Mouse (Mus musculus): ENCODE data around the gene F11r. TPM values are rescaled to one million over a fixed set of nuclear protein-coding genes. Genes with fewer than 3 reads are reported as not detected.

F11r gene
- 42.9 and 45.1 TPM in 2 replicates for polyA plus RNA-seq (2012; ENCODE audit: insufficient read depth, insufficient read length, missing spikeins)

DNA sequence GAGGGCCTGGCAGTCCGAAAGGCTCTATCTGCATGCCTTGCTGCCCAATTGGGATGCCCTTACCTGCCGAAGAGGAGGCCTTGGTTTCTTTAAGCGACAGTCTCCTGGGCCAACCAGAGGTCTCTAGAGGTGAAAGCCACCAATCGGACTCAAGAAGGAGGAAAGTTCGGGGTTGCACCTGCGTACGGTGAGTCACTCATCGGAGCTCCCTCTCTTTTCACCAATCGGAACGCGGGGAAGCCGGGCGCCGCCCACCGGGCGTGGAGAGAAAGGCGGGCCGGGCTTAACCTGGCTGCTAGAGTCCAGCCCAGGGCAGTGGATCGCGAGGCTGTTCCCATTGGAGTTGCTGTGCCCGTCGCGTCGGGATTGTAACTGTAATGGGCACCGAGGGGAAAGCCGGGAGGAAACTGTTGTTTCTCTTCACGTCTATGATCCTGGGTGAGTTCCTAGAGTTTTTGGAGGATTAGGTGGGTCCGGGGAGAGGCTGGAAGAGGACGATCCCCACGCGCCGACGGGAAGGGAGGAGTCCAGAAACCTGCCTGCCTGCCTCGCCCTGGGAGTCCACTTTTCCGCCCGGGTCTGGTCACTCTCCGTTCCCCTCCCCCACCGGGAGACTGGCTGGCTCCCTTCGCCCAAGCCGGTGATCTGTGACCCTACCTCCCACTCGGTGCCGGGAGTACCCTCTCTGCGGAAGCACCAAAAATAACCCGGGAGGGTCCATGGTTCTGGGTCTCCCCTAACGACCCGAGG, at the start of gene F11r:
Gene F11r, plus strand, starts transcription at position 272 of the 750 bp plus-strand sequence.
- peaks cover 9% of the 10 kb centered on the region for H3K4me1 ChIP-seq (ENCODE audit: control insufficient read depth, insufficient read depth, insufficient read length, low read length)
- H3K4me3 ChIP-seq (ENCODE audit: insufficient read depth, low read depth, low read length) = peak within 1 kb of the TSS; percentile 91
- peak within 1 kb of the TSS; percentile 99 for H3K27ac ChIP-seq (replicated peaks; ENCODE audit: low read depth, low read length)

GRCm38 (mm10) chr1:171388376-171389102, 48.8 kb upstream of the F11r start, which contains the start of gene Arhgap30:
TSS of gene Arhgap30 (plus strand) at chr1:171388954.
- Histone ChIP-seq H3K4me3 (ENCODE audit: insufficient read depth, low read depth, low read length) (peak within 1 kb of the TSS; percentile 62), H3K27ac (replicated peaks; ENCODE audit: low read depth, low read length) (peak within 1 kb of the TSS; percentile 94), H3K4me1 (ENCODE audit: control insufficient read depth, insufficient read depth, insufficient read length, low read length) (no peaks in the 10 kb centered on the region)

DNA sequence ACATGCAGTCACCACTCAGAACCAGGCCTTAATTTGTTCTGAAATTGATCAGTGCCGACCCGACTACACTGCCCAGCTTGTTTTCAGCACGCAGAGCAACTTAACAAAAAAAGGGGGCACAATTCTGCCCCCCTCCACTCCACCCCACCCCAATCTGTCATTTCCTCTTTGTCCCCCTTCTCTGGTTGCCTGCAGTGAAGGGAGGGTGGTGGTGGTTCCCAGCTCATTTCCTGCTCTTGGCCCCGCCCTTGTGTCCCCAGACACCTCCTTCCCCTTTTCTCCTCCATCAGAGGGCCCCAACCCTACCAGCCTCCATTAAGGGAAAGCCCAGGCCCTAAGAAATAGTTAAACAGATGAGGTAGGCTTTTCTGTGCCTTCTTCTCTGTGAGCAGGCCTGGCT, 47.2 kb upstream of the F11r start:
- Histone ChIP-seq H3K4me3 (ENCODE audit: insufficient read depth, low read depth, low read length) (peak overlapping the region; percentile 62), H3K27ac (replicated peaks; ENCODE audit: low read depth, low read length) (peak overlapping the region; percentile 94)

DNA sequence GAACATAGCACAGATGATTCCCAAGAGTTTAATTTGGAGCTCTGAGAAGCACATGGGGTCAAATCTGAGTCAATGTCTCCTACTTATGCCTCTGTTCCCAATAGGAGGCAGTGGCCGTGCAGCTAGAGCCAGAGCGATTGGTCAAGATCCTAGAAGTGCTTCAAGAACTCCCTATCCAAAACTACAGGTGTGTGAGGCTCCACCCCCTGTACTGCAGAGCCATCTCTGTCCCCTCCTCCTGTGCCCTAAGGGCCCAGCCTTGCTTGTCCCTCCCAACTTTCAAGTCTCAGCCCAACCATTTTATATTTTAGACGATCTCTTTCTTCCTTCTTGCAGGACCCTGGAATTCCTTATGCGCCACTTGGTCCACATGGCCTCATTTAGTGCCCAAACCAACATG, 35.5 kb upstream of the F11r start:
- H3K27ac ChIP-seq (replicated peaks; ENCODE audit: low read depth, low read length) = no peak overlapping the region
- H3K4me3 ChIP-seq (ENCODE audit: insufficient read depth, low read depth, low read length) = no peak overlapping the region
- H3K4me1 ChIP-seq (ENCODE audit: control insufficient read depth, insufficient read depth, insufficient read length, low read length) = no peaks in the 10 kb centered on the region

More for the DNA sequence above, 47.2 kb upstream of the F11r start:
- H3K4me1 ChIP-seq (ENCODE audit: control insufficient read depth, insufficient read depth, insufficient read length, low read length) = no peaks in the 10 kb centered on the region

GRCm38 (mm10) chr1:171402991-171403390, 34.3 kb upstream of the F11r start:
- Histone ChIP-seq H3K4me1 (ENCODE audit: control insufficient read depth, insufficient read depth, insufficient read length, low read length) (no peaks in the 10 kb centered on the region), H3K4me3 (ENCODE audit: insufficient read depth, low read depth, low read length) (no peak overlapping the region), H3K27ac (replicated peaks; ENCODE audit: low read depth, low read length) (no peak overlapping the region)

DNA sequence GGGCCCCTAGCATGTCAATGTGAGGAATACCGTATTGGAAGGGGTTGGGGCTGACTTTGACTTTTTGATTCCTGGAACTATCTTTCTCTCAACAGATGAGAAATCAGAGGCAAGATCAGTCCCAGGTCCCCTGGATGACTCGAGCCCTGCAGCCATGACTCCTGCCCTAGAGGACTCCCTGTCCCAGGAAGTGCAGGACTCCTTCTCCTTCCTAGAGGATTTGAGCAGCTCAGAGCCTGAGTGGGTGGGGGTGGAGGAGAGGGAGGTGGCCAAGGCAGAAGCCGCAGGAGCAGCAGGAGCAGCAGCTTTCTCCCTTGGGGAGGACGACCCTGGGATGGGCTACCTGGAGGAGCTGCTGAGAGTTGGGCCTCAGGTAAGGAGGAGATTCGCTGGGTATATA, 30.1 kb upstream of the F11r start:
- no peaks in the 10 kb centered on the region for H3K4me1 ChIP-seq (ENCODE audit: control insufficient read depth, insufficient read depth, insufficient read length, low read length)
- H3K4me3 ChIP-seq (ENCODE audit: insufficient read depth, low read depth, low read length) = no peak overlapping the region
- H3K27ac ChIP-seq (replicated peaks; ENCODE audit: low read depth, low read length) = no peak overlapping the region

- peaks cover 7% of the 10 kb centered on the region; the same call in 1 of the 2 replicates for H3K4me1 ChIP-seq (ENCODE audit: control insufficient read depth, insufficient read depth, insufficient read length, low read length)
- no peak overlapping the region for H3K27ac ChIP-seq (replicated peaks; ENCODE audit: low read depth, low read length)
- H3K4me3 ChIP-seq (ENCODE audit: insufficient read depth, low read depth, low read length) = no peak overlapping the region
Measured at GRCm38 (mm10) chr1:171410231-171410630, 27.1 kb upstream of the F11r start.

DNA sequence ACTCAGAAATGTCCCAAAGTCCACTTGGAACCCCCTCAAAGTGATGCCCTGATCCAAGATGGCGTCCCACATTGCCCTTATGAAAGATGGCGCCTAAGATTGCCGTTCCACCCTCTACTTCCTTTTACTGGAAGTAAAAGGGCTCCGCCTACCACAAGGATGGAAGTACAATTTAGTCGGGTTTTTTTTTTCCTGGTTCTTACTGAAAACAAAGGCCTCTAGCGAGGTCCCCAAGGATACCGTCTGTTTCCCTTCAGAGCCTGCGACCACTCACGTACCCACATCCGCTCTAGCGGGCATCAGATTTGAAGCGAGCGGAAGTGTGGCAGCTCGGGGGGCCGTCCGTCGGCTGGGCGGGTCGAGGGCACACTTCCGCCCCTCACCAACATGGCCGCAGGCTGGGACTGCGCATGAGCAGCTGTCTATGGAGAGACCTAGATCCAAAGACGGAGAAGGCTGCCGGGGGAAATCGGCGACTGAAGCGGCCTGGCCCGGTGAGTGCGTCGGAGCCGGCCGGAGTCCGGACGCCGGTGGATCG, 26.3 kb upstream of the F11r start, which contains the start of gene Usf1:
Gene Usf1, plus strand, starts transcription at position 367 of the 538 bp plus-strand sequence.
- H3K27ac ChIP-seq (replicated peaks; ENCODE audit: low read depth, low read length) = peak within 1 kb of the TSS; percentile 98
- H3K4me3 ChIP-seq (ENCODE audit: insufficient read depth, low read depth, low read length) = peak within 1 kb of the TSS; percentile 88
- H3K4me1 ChIP-seq (ENCODE audit: control insufficient read depth, insufficient read depth, insufficient read length, low read length) = peaks cover 7% of the 10 kb centered on the region; the same call in 1 of the 2 replicates

- Histone ChIP-seq H3K4me3 (ENCODE audit: insufficient read depth, low read depth, low read length) (peak overlapping the region; percentile 88), H3K27ac (replicated peaks; ENCODE audit: low read depth, low read length) (peak overlapping the region; percentile 76), H3K4me1 (ENCODE audit: control insufficient read depth, insufficient read depth, insufficient read length, low read length) (peaks cover 7% of the 10 kb centered on the region; the same call in 1 of the 2 replicates)
Measured at GRCm38 (mm10) chr1:171411492-171411941, 25.8 kb upstream of the F11r start.

GRCm38 (mm10) chr1:171412001-171412441, 25.3 kb upstream of the F11r start:
- H3K4me3 ChIP-seq (ENCODE audit: insufficient read depth, low read depth, low read length) = peak overlapping the region; percentile 88
- H3K4me1 ChIP-seq (ENCODE audit: control insufficient read depth, insufficient read depth, insufficient read length, low read length) = peaks cover 7% of the 10 kb centered on the region; the same call in 1 of the 2 replicates
- peak overlapping the region; percentile 76 for H3K27ac ChIP-seq (replicated peaks; ENCODE audit: low read depth, low read length)

DNA sequence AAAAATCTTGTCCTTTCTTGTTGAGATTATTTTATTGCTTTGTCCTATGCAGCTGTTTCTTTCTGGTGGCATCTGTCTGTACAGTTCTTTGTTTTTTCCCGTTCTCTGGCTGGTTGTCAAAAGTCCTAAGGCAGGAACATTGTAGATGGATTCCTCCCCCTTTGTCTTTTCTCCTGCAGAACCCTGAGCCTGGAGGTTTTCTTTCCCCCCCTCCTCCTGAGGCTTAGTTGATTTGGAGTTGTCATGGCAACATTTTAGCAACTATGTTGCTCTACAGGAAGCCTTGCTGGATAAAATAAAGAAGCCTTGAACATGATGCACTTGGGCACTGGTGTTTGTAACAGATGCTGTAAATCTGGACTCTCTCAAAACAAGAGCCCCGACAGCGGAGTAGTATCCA, 24.9 kb upstream of the F11r start:
- Histone ChIP-seq H3K4me1 (ENCODE audit: control insufficient read depth, insufficient read depth, insufficient read length, low read length) (peaks cover 7% of the 10 kb centered on the region; the same call in 1 of the 2 replicates), H3K27ac (replicated peaks; ENCODE audit: low read depth, low read length) (peak overlapping the region; percentile 28; the same call in 1 of the 2 replicates), H3K4me3 (ENCODE audit: insufficient read depth, low read depth, low read length) (peak overlapping the region; percentile 88)

DNA sequence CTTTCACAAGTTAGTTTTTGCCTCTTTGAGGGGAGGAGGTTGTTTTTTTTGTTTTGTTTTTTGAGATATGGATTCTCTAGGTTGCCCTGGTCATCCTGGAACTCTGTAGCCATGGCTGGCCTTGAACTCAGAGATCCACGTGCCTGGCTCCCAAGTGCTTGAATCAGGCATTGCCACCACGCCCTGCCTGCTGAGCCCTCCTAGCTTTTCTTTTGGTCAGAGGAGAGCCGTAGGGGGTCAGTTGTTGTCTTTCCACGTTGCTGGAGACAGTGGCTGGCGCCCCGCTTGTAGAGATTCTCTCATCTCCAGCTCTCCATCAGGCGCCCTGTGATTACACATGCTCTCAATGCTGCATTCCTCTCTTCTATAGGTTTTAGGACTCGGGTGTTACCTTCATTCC, 23.7 kb upstream of the F11r start:
- no peak overlapping the region for H3K4me3 ChIP-seq (ENCODE audit: insufficient read depth, low read depth, low read length)
- peaks cover 7% of the 10 kb centered on the region; the same call in 1 of the 2 replicates for H3K4me1 ChIP-seq (ENCODE audit: control insufficient read depth, insufficient read depth, insufficient read length, low read length)
- H3K27ac ChIP-seq (replicated peaks; ENCODE audit: low read depth, low read length) = no peak overlapping the region

GRCm38 (mm10) chr1:171418660-171419059, 18.7 kb upstream of the F11r start, which contains the start of gene Tstd1:
TSS of gene Tstd1 (plus strand) at chr1:171418872.
- Histone ChIP-seq H3K4me1 (ENCODE audit: control insufficient read depth, insufficient read depth, insufficient read length, low read length) (0 out of 2 replicates have a peak, but pooled peaks cover 3% of the 10 kb centered on the region), H3K27ac (replicated peaks; ENCODE audit: low read depth, low read length) (no peak within 1 kb of the TSS), H3K4me3 (ENCODE audit: insufficient read depth, low read depth, low read length) (no peak within 1 kb of the TSS)

DNA sequence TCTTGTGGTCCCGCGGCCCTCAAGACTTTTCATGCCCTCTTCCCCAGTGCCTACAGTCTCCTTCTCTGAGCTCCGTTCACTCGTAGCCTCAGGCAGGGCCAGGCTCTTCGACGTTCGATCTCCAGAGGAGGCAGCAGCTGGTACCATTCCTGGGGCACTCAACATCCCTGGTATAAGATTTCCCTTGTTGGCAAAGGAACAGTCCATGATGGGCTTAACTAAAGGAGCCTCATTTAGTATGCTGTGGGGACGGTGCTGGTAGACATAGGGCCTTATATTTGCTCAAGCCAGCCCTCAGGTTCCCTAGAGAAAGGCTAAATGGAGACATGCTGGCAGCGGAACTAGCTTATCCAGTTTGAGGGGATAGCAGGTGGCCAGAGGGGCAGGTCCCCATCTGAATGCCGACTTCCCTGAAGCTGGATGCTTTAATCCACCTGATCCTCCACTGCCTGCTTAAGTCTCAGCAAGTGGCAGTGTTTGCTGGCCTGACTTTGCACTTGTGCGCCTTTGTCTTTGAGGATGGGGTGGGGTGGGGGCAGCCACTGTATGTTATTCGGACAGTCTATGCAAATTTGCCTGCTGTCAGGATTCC, 17.9 kb upstream of the F11r start:
- Histone ChIP-seq H3K27ac (replicated peaks; ENCODE audit: low read depth, low read length) (no peak overlapping the region), H3K4me1 (ENCODE audit: control insufficient read depth, insufficient read depth, insufficient read length, low read length) (no peaks in the 10 kb centered on the region), H3K4me3 (ENCODE audit: insufficient read depth, low read depth, low read length) (no peak overlapping the region)
